Mouse (Mus musculus) midbrain, embryonic 15.5 days (tissue): ENCODE data around the gene Dnajc28. TPM values are rescaled to one million over a fixed set of nuclear protein-coding genes. Genes with fewer than 3 reads are reported as not detected.
A peak's percentile ranks its signal among the peaks of the same experiment; 100 is the strongest.

Source experiments
- ATAC-seq: fragments of 200-750 bp; cut with Nextera tagmentation; replicated peaks from 2 replicates; pipeline ENCODE4 v1.8.0; 2017; ENCODE audit warnings: moderate TSS enrichment
- H3K27ac ChIP-seq: fragments of 300-500 bp; sonication (generic); 2 replicates; pipeline ENCODE4 v1.5.1; 2015; ENCODE audit warnings: mild to moderate bottlenecking, inconsistent platforms
- H3K27me3 ChIP-seq: fragments of 300-500 bp; sonication (generic); replicated peaks from 2 replicates; pipeline ENCODE4 v1.6.1; 2015; ENCODE audit warnings: inconsistent platforms
- H3K36me3 ChIP-seq: fragments of 300-500 bp; sonication (generic); replicated peaks from 2 replicates; pipeline ENCODE4 v1.6.1; 2015; ENCODE audit warnings: inconsistent platforms
- H3K4me1 ChIP-seq: fragments of 300-500 bp; sonication (generic); 2 replicates; pipeline ENCODE4 v1.6.1; 2015; ENCODE audit warnings: inconsistent platforms
- H3K4me2 ChIP-seq: fragments of 300-500 bp; sonication (generic); 2 replicates; pipeline ENCODE4 v1.6.1; 2015; ENCODE audit warnings: inconsistent platforms, mild to moderate bottlenecking, moderate library complexity
- H3K4me3 ChIP-seq: fragments of 300-500 bp; sonication (generic); 2 replicates; pipeline ENCODE4 v1.5.1; 2015; ENCODE audit warnings: mild to moderate bottlenecking, inconsistent platforms
- H3K9ac ChIP-seq: fragments of 300-500 bp; sonication (generic); 2 replicates; pipeline ENCODE4 v1.6.1; 2015; ENCODE audit warnings: mild to moderate bottlenecking, inconsistent platforms
- H3K9me3 ChIP-seq: fragments of 300-500 bp; sonication (generic); 2 replicates; pipeline ENCODE4 v1.6.1; 2016; ENCODE audit warnings: inconsistent platforms
- WGBS: fragments of 180-500 bp; shearing (Covaris S2); methylation state at CpG from one replicate; pipeline ENCODE4 v1.1.7; 2015; ENCODE audit warnings: mixed read lengths; 5-methylcytosine and 5-hydroxymethylcytosine counted together
- polyA plus RNA-seq: library from polyadenylated mRNA; unstranded; fragments of >200 nt; fragmentation: Nextera tagmentation; extraction: Ambion mirVana; gene quantifications from 2 replicates; pipeline ENCODE4 v1.2.1, GENCODE M21; 2015

Dnajc28 gene
- 7.1 and 7.8 TPM in 2 replicates for polyA plus RNA-seq

DNA sequence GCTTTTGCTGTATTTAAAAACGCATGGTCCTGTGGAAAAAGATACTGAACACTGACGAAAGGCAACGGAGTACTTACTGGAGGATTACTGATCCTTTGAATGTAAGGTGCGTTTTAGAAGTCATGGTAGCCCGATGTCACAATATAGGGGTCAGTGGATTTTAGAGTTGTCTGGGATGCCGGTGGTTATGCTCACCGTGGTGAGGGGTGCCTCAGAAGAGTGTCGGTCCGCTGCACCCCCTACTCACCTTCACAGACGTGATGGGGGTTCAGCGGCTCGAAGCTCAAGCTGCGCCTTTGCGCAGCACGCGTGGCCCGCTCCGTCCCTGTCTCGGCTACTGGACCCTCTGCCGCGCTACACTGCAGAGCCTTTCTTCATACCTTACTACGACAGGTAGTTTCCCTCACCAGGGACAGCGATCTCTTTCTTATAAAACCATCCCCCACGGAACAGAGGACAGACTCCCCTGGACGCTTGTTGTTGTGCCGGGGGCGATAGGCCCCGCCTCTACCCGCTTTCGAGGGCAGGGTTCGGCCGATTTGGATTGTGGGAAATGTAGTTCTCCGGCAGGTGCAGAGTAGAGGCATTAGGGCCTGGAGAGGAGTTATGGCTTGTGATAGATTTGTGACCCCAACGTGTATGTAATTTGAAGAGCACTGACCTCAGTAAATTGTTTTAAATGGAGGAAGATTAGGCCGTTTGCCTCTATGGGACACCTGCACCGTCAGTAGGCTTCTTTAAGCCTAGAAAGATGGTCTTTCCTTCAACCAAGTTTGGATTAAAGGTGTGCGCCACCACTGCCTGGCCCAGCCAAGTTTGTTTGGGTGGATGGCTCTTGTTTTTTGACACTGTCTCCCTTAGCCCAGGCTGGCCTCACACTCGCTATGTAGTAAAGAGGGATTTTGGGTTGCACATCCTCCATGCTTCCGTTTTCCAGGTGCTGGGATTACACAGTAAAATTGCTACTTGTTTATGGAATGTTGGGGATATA lies at the start of gene Dnajc28:
Gene Dnajc28, minus strand, starts transcription at position 516 of the 991 bp plus-strand sequence.
- Histone ChIP-seq H3K9ac (peak within 1 kb of the TSS; percentile 50), H3K4me1 (peaks cover 6% of the 10 kb centered on the region; the same call in 1 of the 2 replicates), H3K36me3 (peaks cover 18% of the 10 kb centered on the region), H3K4me2 (peak within 1 kb of the TSS; percentile 53), H3K9me3 (no peaks in the 10 kb centered on the region), H3K27ac (peak within 1 kb of the TSS; percentile 57), H3K4me3 (peak within 1 kb of the TSS; percentile 74), H3K27me3 (no peaks in the 10 kb centered on the region)
- ATAC-seq: peak; percentile 95
- 10% methylated on average over 39 of the region's 39 CpGs for WGBS

GRCm38 (mm10) chr16:91663795-91664194 lies 45.0 kb upstream of the Dnajc28 start:
- Histone ChIP-seq H3K36me3 (peaks cover 68% of the 10 kb centered on the region), H3K4me3 (no peak overlapping the region), H3K4me2 (no peak overlapping the region), H3K9ac (no peak overlapping the region), H3K4me1 (peaks cover 11% of the 10 kb centered on the region), H3K27ac (no peak overlapping the region), H3K9me3 (no peaks in the 10 kb centered on the region), H3K27me3 (no peaks in the 10 kb centered on the region)
- ATAC-seq: no peak
- WGBS: 99% methylated on average over 3 of the region's 3 CpGs

- Histone ChIP-seq H3K4me2 (no peak overlapping the region), H3K9me3 (no peaks in the 10 kb centered on the region), H3K9ac (no peak overlapping the region), H3K27me3 (no peaks in the 10 kb centered on the region), H3K4me3 (no peak overlapping the region), H3K4me1 (peaks cover 11% of the 10 kb centered on the region), H3K36me3 (peaks cover 79% of the 10 kb centered on the region), H3K27ac (no peak overlapping the region)
- 94% methylated on average over 16 of the region's 16 CpGs for WGBS
- ATAC-seq: no peak
These were observed 43.5 kb upstream of the Dnajc28 start for GRCm38 (mm10) chr16:91662336-91662735.

- Histone ChIP-seq H3K4me3 (no peak overlapping the region), H3K36me3 (peaks cover 79% of the 10 kb centered on the region), H3K27me3 (no peaks in the 10 kb centered on the region), H3K4me1 (peaks cover 11% of the 10 kb centered on the region), H3K4me2 (no peak overlapping the region), H3K9ac (no peak overlapping the region), H3K9me3 (no peaks in the 10 kb centered on the region), H3K27ac (no peak overlapping the region)
- no peak for ATAC-seq
- WGBS: 27% methylated on average over 1 of the region's 1 CpGs
These were observed 42.6 kb upstream of the Dnajc28 start for GRCm38 (mm10) chr16:91661397-91661796.

GRCm38 (mm10) chr16:91659798-91660197 lies 41.0 kb upstream of the Dnajc28 start:
- H3K9ac ChIP-seq: no peak overlapping the region
- no peaks in the 10 kb centered on the region for H3K9me3 ChIP-seq
- H3K4me3 ChIP-seq: no peak overlapping the region
- no peak for ATAC-seq
- no peaks in the 10 kb centered on the region for H3K27me3 ChIP-seq
- peaks cover 11% of the 10 kb centered on the region for H3K4me1 ChIP-seq
- peaks cover 80% of the 10 kb centered on the region for H3K36me3 ChIP-seq
- no peak overlapping the region for H3K4me2 ChIP-seq
- 98% methylated on average over 20 of the region's 20 CpGs for whole genome bisulfite sequencing
- no peak overlapping the region for H3K27ac ChIP-seq

GRCm38 (mm10) chr16:91658471-91658870 lies 39.6 kb upstream of the Dnajc28 start:
- Histone ChIP-seq H3K9me3 (no peaks in the 10 kb centered on the region), H3K4me3 (no peak overlapping the region), H3K27ac (no peak overlapping the region), H3K9ac (no peak overlapping the region), H3K27me3 (no peaks in the 10 kb centered on the region), H3K4me1 (peaks cover 11% of the 10 kb centered on the region), H3K36me3 (peaks cover 75% of the 10 kb centered on the region), H3K4me2 (no peak overlapping the region)
- 94% methylated on average over 5 of the region's 5 CpGs for WGBS
- no peak for ATAC-seq

DNA sequence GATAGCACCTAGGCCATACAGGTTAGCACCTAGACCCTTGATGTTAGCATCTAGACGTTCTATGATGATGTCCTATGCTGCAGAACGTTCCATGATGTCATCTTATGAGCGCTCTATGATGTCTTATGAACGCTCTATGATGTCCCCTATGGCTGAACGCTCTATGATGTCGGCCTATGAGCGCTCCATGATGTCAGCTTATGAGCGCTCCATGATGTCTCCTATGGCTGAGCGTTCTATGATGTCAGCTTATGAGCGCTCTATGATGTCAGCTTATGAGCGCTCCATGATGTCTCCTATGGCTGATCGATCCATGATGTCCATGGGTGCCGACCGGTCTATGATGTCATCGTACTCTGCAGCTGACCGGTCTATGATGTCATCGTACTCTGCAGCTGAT lies 38.5 kb upstream of the Dnajc28 start:
- 0 out of 2 replicates have a peak, but pooled peaks have one; percentile 20 for ATAC-seq
- 97% methylated on average over 17 of the region's 17 CpGs for WGBS
- Histone ChIP-seq H3K9me3 (no peaks in the 10 kb centered on the region), H3K4me1 (peaks cover 14% of the 10 kb centered on the region), H3K27ac (no peak overlapping the region), H3K4me3 (no peak overlapping the region), H3K27me3 (no peaks in the 10 kb centered on the region), H3K4me2 (no peak overlapping the region), H3K9ac (no peak overlapping the region), H3K36me3 (peaks cover 69% of the 10 kb centered on the region)

DNA sequence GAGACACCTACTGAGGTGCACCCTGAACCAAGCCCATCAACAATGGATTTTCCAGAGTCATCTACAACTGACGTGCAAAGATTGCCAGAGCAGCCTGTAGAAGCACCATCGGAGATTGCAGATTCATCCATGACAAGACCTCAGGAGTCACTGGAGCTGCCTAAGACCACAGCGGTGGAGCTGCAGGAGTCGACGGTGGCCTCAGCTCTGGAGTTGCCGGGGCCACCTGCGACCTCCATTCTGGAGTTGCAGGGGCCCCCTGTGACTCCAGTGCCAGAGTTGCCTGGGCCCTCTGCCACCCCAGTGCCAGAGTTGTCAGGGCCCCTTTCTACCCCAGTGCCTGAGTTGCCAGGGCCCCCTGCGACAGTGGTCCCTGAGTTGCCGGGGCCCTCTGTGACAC lies 36.5 kb upstream of the Dnajc28 start:
- WGBS: 97% methylated on average over 9 of the region's 9 CpGs

DNA sequence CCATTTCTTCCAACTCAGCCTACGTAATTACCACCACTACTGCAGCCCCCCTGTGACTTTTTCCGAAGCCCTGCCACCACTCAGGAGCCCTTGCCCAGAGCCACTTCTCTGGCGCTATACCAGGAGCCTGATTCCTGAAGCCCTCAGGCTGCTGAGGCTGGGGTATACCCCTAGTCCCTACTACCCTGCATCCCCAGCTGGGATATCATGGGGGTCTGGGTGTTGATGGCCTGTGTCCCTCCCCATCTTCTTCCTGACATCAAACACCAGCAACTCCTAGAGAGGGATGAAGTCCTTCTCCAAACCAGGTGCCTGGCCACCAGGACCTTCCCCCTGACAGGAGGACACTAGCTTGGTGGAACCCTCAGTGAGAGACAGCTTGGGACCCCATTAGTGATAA lies 33.4 kb upstream of the Dnajc28 start:
- H3K9me3 ChIP-seq: no peaks in the 10 kb centered on the region
- 86% methylated on average over 3 of the region's 3 CpGs for WGBS
- no peak overlapping the region for H3K4me2 ChIP-seq
- H3K27me3 ChIP-seq: no peaks in the 10 kb centered on the region
- peaks cover 37% of the 10 kb centered on the region for H3K36me3 ChIP-seq
- H3K4me3 ChIP-seq: no peak overlapping the region
- H3K4me1 ChIP-seq: peaks cover 19% of the 10 kb centered on the region
- no peak for ATAC-seq
- H3K9ac ChIP-seq: no peak overlapping the region
- H3K27ac ChIP-seq: no peak overlapping the region

More for the DNA sequence above, 36.5 kb upstream of the Dnajc28 start:
- H3K4me3 ChIP-seq: no peak overlapping the region
- no peak overlapping the region for H3K4me2 ChIP-seq
- H3K27me3 ChIP-seq: no peaks in the 10 kb centered on the region
- H3K9me3 ChIP-seq: no peaks in the 10 kb centered on the region
- H3K4me1 ChIP-seq: peaks cover 8% of the 10 kb centered on the region
- H3K27ac ChIP-seq: no peak overlapping the region
- peaks cover 68% of the 10 kb centered on the region for H3K36me3 ChIP-seq
- H3K9ac ChIP-seq: no peak overlapping the region
- no peak for ATAC-seq

GRCm38 (mm10) chr16:91649781-91650180 lies 31.0 kb upstream of the Dnajc28 start:
- no peaks in the 10 kb centered on the region for H3K27me3 ChIP-seq
- no peak for ATAC-seq
- peaks cover 13% of the 10 kb centered on the region for H3K36me3 ChIP-seq
- H3K9me3 ChIP-seq: no peaks in the 10 kb centered on the region
- H3K27ac ChIP-seq: no peak overlapping the region
- H3K4me1 ChIP-seq: peaks cover 27% of the 10 kb centered on the region
- no peak overlapping the region for H3K9ac ChIP-seq
- H3K4me2 ChIP-seq: no peak overlapping the region; the same call in 1 of the 2 replicates
- H3K4me3 ChIP-seq: no peak overlapping the region

DNA sequence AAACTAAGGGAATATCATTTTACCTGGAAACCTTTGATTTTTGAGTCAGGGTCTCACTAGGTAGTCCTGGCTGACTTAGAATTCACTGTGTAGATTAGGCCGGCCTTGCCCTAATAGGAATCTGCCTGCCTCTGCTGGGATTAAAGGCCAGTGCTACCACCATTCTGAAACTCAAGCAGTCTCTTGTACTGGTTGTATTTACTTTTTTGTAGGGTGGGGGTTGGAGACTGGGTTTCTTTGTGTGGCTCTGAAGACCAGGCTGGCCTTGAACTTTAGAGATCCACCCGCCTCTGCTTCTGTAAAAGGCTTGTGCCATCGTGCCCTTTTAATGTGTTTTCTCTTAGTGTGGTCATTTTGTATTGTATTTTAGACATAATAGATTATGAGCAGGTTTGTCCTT lies 30.4 kb upstream of the Dnajc28 start:
- no peak overlapping the region for H3K9ac ChIP-seq
- peak overlapping the region; percentile 92 for H3K4me2 ChIP-seq
- 46% methylated on average over 3 of the region's 3 CpGs for WGBS
- ATAC-seq: no peak
- peaks cover 29% of the 10 kb centered on the region for H3K4me1 ChIP-seq
- no peaks in the 10 kb centered on the region for H3K27me3 ChIP-seq
- H3K9me3 ChIP-seq: no peaks in the 10 kb centered on the region
- peak overlapping the region; percentile 82 for H3K4me3 ChIP-seq
- no peak overlapping the region for H3K27ac ChIP-seq
- H3K36me3 ChIP-seq: peaks cover 12% of the 10 kb centered on the region; the same call in 1 of the 2 replicates

DNA sequence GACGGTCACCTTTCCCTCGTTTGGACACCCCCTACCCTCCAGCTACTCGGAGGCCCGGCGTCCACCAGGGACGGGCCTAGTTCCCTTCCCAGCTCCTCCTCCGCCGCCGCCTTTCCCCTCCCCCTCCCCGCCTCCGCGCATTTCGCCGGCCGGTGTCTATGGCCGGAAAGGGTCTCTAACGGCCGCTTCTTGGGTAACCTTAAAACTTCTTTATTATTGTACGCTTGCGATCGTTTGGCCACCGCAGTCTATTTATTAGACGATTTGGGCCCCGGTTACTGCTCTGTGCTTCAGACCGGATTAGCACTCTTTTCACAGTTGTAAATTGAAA lies 29.4 kb upstream of the Dnajc28 start:
- H3K36me3 ChIP-seq: peaks cover 9% of the 10 kb centered on the region; the same call in 1 of the 2 replicates
- no peaks in the 10 kb centered on the region for H3K9me3 ChIP-seq
- H3K9ac ChIP-seq: peak overlapping the region; percentile 80
- H3K27me3 ChIP-seq: no peaks in the 10 kb centered on the region
- H3K27ac ChIP-seq: peak overlapping the region; percentile 99
- H3K4me1 ChIP-seq: peaks cover 29% of the 10 kb centered on the region
- WGBS: under 1% methylated on average over 25 of the region's 25 CpGs
- peak; percentile 65 for ATAC-seq
- H3K4me3 ChIP-seq: peak overlapping the region; percentile 82
- H3K4me2 ChIP-seq: peak overlapping the region; percentile 92
